Mouse (Mus musculus): ENCODE measurements at regions not wholly inside any gene's neighbourhood (a gene's known extent, or its start where the extent isn't known, plus 50 kb on each side); places are given as distances from the start of the nearest gene placed in this dataset.

- Histone ChIP-seq H3K27me3 (replicated peaks; ENCODE audit: insufficient read depth, low read length) (no peaks in the 10 kb centered on the region), H3K4me2 (replicated peaks; ENCODE audit: low read depth, low read length) (no peak overlapping the region), H3K36me3 (ENCODE audit: insufficient read depth, low read length) (no peaks in the 10 kb centered on the region), H3K9me3 (ENCODE audit: low read length) (no peaks in the 10 kb centered on the region), H3K27ac (ENCODE audit: low read length) (no peak overlapping the region), H3K4me3 (ENCODE audit: low read depth, low read length) (no peak overlapping the region), H3K9ac (replicated peaks; ENCODE audit: low read depth) (no peak overlapping the region), H3K4me1 (ENCODE audit: insufficient read depth, low read depth, low read length) (no peaks in the 10 kb centered on the region)
- TF ChIP-seq CTCF (IDR thresholded peaks at IDR 0.05) (no peak), EP300 (IDR thresholded peaks at IDR 0.05) (no peak)
- ATAC-seq: no peak
- WGBS: 47% methylated on average over 14 of the region's 14 CpGs
- DNase-seq (ENCODE audit: low spot score): no peak
Measured at GRCm38 (mm10) chr15:31753578-31754281, 152.1 kb downstream of the Fam173b start.

- Histone ChIP-seq H3K27me3 (replicated peaks; ENCODE audit: insufficient read depth, low read length) (no peaks in the 10 kb centered on the region), H3K27ac (ENCODE audit: low read length) (no peak overlapping the region), H3K4me3 (ENCODE audit: low read depth, low read length) (no peak overlapping the region), H3K9me3 (ENCODE audit: low read length) (no peaks in the 10 kb centered on the region), H3K4me1 (ENCODE audit: insufficient read depth, low read depth, low read length) (no peaks in the 10 kb centered on the region), H3K36me3 (ENCODE audit: insufficient read depth, low read length) (no peaks in the 10 kb centered on the region), H3K4me2 (replicated peaks; ENCODE audit: low read depth, low read length) (no peak overlapping the region), H3K9ac (replicated peaks; ENCODE audit: low read depth) (no peak overlapping the region)
- no peak for DNase-seq (ENCODE audit: low spot score)
- ATAC-seq: no peak
- 82% methylated on average over 12 of the region's 12 CpGs for WGBS
- TF ChIP-seq CTCF (IDR thresholded peaks at IDR 0.05) (no peak), EP300 (IDR thresholded peaks at IDR 0.05) (no peak)
Measured at GRCm38 (mm10) chr15:31768959-31769844, 167.6 kb downstream of the Fam173b start.

GRCm38 (mm10) chr15:31783081-31783480, 181.4 kb downstream of the Fam173b start:
- no peak for ATAC-seq
- H3K9me3 ChIP-seq (ENCODE audit: low read length): no peaks in the 10 kb centered on the region
- TF ChIP-seq EP300 (IDR thresholded peaks at IDR 0.05) (no peak), CTCF (IDR thresholded peaks at IDR 0.05) (no peak)
- H3K27me3 ChIP-seq (replicated peaks; ENCODE audit: insufficient read depth, low read length): no peaks in the 10 kb centered on the region
- H3K4me2 ChIP-seq (replicated peaks; ENCODE audit: low read depth, low read length): no peak overlapping the region
- H3K27ac ChIP-seq (ENCODE audit: low read length): no peak overlapping the region
- H3K9ac ChIP-seq (replicated peaks; ENCODE audit: low read depth): no peak overlapping the region
- H3K4me3 ChIP-seq (ENCODE audit: low read depth, low read length): no peak overlapping the region
- H3K4me1 ChIP-seq (ENCODE audit: insufficient read depth, low read depth, low read length): no peaks in the 10 kb centered on the region
- DNase-seq (ENCODE audit: low spot score): no peak
- WGBS: 84% methylated on average over 2 of the region's 2 CpGs
- no peaks in the 10 kb centered on the region for H3K36me3 ChIP-seq (ENCODE audit: insufficient read depth, low read length)

GRCm38 (mm10) chr15:31785022-31785421, 183.4 kb downstream of the Fam173b start:
- H3K4me3 ChIP-seq (ENCODE audit: low read depth, low read length): no peak overlapping the region
- DNase-seq (ENCODE audit: low spot score): no peak
- H3K4me2 ChIP-seq (replicated peaks; ENCODE audit: low read depth, low read length): no peak overlapping the region
- WGBS: 75% methylated on average over 3 of the region's 3 CpGs
- H3K9me3 ChIP-seq (ENCODE audit: low read length): no peaks in the 10 kb centered on the region
- no peak overlapping the region for H3K9ac ChIP-seq (replicated peaks; ENCODE audit: low read depth)
- no peaks in the 10 kb centered on the region for H3K4me1 ChIP-seq (ENCODE audit: insufficient read depth, low read depth, low read length)
- no peak for ATAC-seq
- no peak overlapping the region for H3K27ac ChIP-seq (ENCODE audit: low read length)
- no peaks in the 10 kb centered on the region for H3K27me3 ChIP-seq (replicated peaks; ENCODE audit: insufficient read depth, low read length)
- TF ChIP-seq CTCF (IDR thresholded peaks at IDR 0.05) (peak; percentile 35), EP300 (IDR thresholded peaks at IDR 0.05) (no peak)
- no peaks in the 10 kb centered on the region for H3K36me3 ChIP-seq (ENCODE audit: insufficient read depth, low read length)

GRCm38 (mm10) chr15:31798863-31799262, 197.2 kb downstream of the Fam173b start:
- no peak overlapping the region for H3K4me3 ChIP-seq (ENCODE audit: low read depth, low read length)
- H3K36me3 ChIP-seq (ENCODE audit: insufficient read depth, low read length): no peaks in the 10 kb centered on the region
- no peak for TF ChIP-seq EP300 (IDR thresholded peaks at IDR 0.05)
- TF ChIP-seq CTCF (IDR thresholded peaks at IDR 0.05): no peak
- no peaks in the 10 kb centered on the region for H3K27me3 ChIP-seq (replicated peaks; ENCODE audit: insufficient read depth, low read length)
- no peaks in the 10 kb centered on the region for H3K4me1 ChIP-seq (ENCODE audit: insufficient read depth, low read depth, low read length)
- no peak overlapping the region for H3K4me2 ChIP-seq (replicated peaks; ENCODE audit: low read depth, low read length)
- DNase-seq (ENCODE audit: low spot score) (no peak), ATAC-seq (no peak)
- H3K27ac ChIP-seq (ENCODE audit: low read length): no peak overlapping the region
- no peaks in the 10 kb centered on the region for H3K9me3 ChIP-seq (ENCODE audit: low read length)
- WGBS: 78% methylated on average over 2 of the region's 2 CpGs
- no peak overlapping the region for H3K9ac ChIP-seq (replicated peaks; ENCODE audit: low read depth)

GRCm38 (mm10) chr15:31805522-31805921, 203.9 kb downstream of the Fam173b start:
- Histone ChIP-seq H3K4me2 (replicated peaks; ENCODE audit: low read depth, low read length) (no peak overlapping the region), H3K27me3 (replicated peaks; ENCODE audit: insufficient read depth, low read length) (no peaks in the 10 kb centered on the region), H3K9ac (replicated peaks; ENCODE audit: low read depth) (no peak overlapping the region), H3K4me3 (ENCODE audit: low read depth, low read length) (no peak overlapping the region), H3K9me3 (ENCODE audit: low read length) (no peaks in the 10 kb centered on the region), H3K4me1 (ENCODE audit: insufficient read depth, low read depth, low read length) (no peaks in the 10 kb centered on the region), H3K36me3 (ENCODE audit: insufficient read depth, low read length) (no peaks in the 10 kb centered on the region), H3K27ac (ENCODE audit: low read length) (no peak overlapping the region)
- ATAC-seq (peak; percentile 49), DNase-seq (ENCODE audit: low spot score) (peak; percentile 78)
- TF ChIP-seq EP300 (IDR thresholded peaks at IDR 0.05) (no peak), CTCF (IDR thresholded peaks at IDR 0.05) (no peak)
- 28% methylated on average over 3 of the region's 3 CpGs for WGBS

Measured in lung, postnatal 0 days (tissue).